Mouse (Mus musculus) neural tube, embryonic 14.5 days (tissue): ENCODE results near the gene Dusp19. TPM values are rescaled to one million over a fixed set of nuclear protein-coding genes. Genes with fewer than 3 reads are reported as not detected.
A peak's percentile ranks its signal among the peaks of the same experiment; 100 is the strongest.

Source experiments
- ATAC-seq: fragments of 200-750 bp; cut with Nextera tagmentation; 2 replicates; pipeline ENCODE4 v1.8.0; 2017; ENCODE audit warnings: low read depth, mild to moderate bottlenecking, moderate TSS enrichment, moderate library complexity
- H3K27ac ChIP-seq: fragments of 300-500 bp; sonication (generic); 2 replicates; pipeline ENCODE4 v1.5.1; 2014; ENCODE audit warnings: low read depth, mild to moderate bottlenecking, control low read depth, low read length, moderate library complexity, mixed read lengths
- H3K27me3 ChIP-seq: fragments of 300-500 bp; sonication (generic); 2 replicates; pipeline ENCODE4 v1.6.1; 2014; ENCODE audit warnings: low read length; ENCODE audit not compliant: control insufficient read depth, insufficient read depth
- H3K36me3 ChIP-seq: fragments of 300-500 bp; sonication (generic); 2 replicates; pipeline ENCODE4 v1.6.1; 2014; ENCODE audit warnings: low read length, mixed read lengths; ENCODE audit not compliant: control insufficient read depth, insufficient read depth
- H3K4me1 ChIP-seq: fragments of 300-500 bp; sonication (generic); 2 replicates; pipeline ENCODE4 v1.6.1; 2014; ENCODE audit warnings: low read length; ENCODE audit not compliant: control insufficient read depth, insufficient read depth
- H3K4me2 ChIP-seq: fragments of 300-500 bp; sonication (generic); 2 replicates; pipeline ENCODE4 v1.6.1; 2014; ENCODE audit warnings: mild to moderate bottlenecking, low read depth, low read length, control low read depth
- H3K4me3 ChIP-seq: fragments of 300-500 bp; sonication (generic); 2 replicates; pipeline ENCODE4 v1.5.1; 2014; ENCODE audit warnings: low read depth, low read length, control low read depth, mixed read lengths
- H3K9ac ChIP-seq: fragments of 300-500 bp; sonication (generic); replicated peaks from 2 replicates; pipeline ENCODE4 v1.6.1; 2014; ENCODE audit warnings: low read depth, mild to moderate bottlenecking, control low read depth, low read length, mixed read lengths
- H3K9me3 ChIP-seq: fragments of 300-500 bp; sonication (generic); 2 replicates; pipeline ENCODE4 v1.6.1; 2016; ENCODE audit warnings: low read length; ENCODE audit not compliant: control insufficient read depth
- WGBS: fragments of 180-500 bp; shearing (Covaris S2); extraction: QIAGEN DNeasy Blood & Tissue Kit; methylation state at CpG from one replicate; pipeline ENCODE4 v1.1.7; 2014; 5-methylcytosine and 5-hydroxymethylcytosine counted together
- polyA plus RNA-seq: library from polyadenylated mRNA; unstranded; fragments of >200 nt; fragmentation: Nextera tagmentation; extraction: Ambion mirVana; gene quantifications from 2 replicates; pipeline ENCODE4 v1.2.1, GENCODE M21; 2014

The Dusp19 gene
- 20.6 and 22.4 TPM in 2 replicates for polyA plus RNA-seq

DNA sequence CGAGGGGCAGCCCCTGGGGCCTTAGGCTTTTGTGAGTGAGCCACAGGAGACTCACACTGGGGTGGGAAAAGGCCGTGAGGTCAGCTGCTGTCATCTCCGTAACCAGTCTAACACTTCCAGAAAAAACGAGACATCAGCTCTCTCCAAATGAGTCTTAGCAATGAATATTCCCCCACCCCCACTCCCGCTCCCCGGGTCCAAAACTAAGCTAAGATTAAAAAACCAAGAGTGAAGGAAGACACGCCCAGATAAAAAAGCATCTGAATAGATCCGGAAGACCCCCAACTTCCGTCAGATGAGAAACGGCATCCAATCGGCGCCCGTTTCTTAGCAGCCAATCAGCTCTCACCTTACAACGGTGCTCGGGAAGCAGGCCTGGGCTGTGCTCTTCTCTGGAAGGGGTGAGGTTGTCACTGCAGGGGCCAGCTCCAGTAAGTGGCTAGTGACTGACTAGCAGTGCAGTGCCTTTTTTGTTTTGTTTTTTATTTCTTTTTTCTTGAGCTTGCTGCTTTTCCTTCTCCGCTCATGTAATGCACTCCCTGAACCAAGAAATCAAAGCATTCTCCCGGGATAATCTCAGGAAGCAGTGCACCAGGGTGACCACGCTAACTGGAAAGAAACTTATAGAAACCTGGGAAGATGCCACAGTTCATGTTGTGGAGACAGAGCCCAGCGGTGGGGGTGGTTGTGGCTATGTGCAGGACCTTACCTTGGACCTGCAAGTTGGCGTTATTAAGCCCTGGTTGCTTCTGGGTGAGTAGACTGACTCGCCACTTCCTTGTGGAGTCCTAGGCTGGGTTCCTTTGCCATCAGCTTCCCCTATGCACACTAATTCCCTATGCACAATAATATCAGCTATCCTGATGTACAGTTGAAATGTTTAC lies at the start of gene Dusp19, which contains the start of gene Nup35:
Gene Dusp19 (plus strand): TSS at position 192 of the 884 bp plus-strand sequence.
Gene Nup35 (plus strand): TSS at position 383 of the 884 bp plus-strand sequence.
- H3K36me3 ChIP-seq = no peaks in the 10 kb centered on the region
- ATAC-seq = peak; percentile 99
- H3K27ac ChIP-seq = peak within 1 kb of the TSS; percentile 73; the same call in 1 of the 2 replicates
- no peaks in the 10 kb centered on the region for H3K27me3 ChIP-seq
- H3K4me2 ChIP-seq = peak within 1 kb of the TSS; percentile 52
- peak within 1 kb of the TSS; percentile 42 for H3K4me3 ChIP-seq
- H3K4me1 ChIP-seq = peaks cover 7% of the 10 kb centered on the region
- H3K9ac ChIP-seq = peak within 1 kb of the TSS; percentile 47
- no peaks in the 10 kb centered on the region for H3K9me3 ChIP-seq
- 3% methylated on average over 21 of the region's 21 CpGs for WGBS

DNA sequence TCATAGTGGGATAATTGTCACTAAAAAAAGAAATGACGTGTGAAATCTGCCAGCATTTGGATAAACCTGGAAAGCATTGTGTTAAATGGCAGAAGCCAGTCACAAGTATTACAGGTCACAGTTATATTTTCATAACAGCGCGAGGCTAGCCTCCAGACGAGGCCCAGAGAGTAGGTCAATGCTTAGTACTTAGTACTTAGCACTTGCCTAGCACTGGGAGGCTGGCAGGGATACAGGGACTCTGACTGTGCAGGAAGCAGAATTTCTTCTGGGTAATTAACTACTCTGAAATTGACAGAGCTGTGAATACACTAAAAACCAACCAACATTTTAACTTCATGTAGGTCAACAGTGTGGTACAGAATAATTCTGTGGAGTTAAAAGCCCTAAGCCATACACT lies 49.4 kb upstream of the Dusp19 start:
- Histone ChIP-seq H3K27ac (no peak overlapping the region), H3K27me3 (no peaks in the 10 kb centered on the region), H3K9me3 (no peaks in the 10 kb centered on the region), H3K4me1 (no peaks in the 10 kb centered on the region), H3K4me3 (no peak overlapping the region), H3K36me3 (no peaks in the 10 kb centered on the region), H3K9ac (no peak overlapping the region), H3K4me2 (no peak overlapping the region)
- no peak for ATAC-seq
- 86% methylated on average over 4 of the region's 4 CpGs for WGBS

DNA sequence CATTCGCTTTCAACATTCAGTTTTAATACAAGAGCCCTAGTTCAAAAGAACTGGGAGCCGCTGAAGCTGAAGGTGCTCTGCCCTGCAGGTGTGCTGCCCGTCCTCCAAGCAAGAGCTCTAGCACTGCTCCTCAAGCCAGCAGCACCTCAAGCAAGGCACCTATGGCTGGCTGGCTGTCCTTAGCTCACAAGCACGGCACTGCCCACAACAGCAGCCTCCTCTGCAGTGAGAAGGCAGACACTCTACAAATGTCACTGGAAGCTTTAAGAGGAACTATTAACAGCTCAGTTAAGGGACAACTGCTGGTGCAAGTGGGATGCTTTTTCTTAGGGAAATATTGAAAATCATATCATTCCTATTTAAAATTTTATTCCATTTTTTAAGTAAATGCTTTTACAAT lies 46.2 kb upstream of the Dusp19 start:
- Histone ChIP-seq H3K4me3 (no peak overlapping the region), H3K4me2 (no peak overlapping the region), H3K4me1 (no peaks in the 10 kb centered on the region), H3K36me3 (no peaks in the 10 kb centered on the region), H3K9me3 (no peaks in the 10 kb centered on the region), H3K27me3 (no peaks in the 10 kb centered on the region), H3K27ac (no peak overlapping the region), H3K9ac (no peak overlapping the region)
- 75% methylated on average over 4 of the region's 4 CpGs for WGBS
- ATAC-seq = no peak

DNA sequence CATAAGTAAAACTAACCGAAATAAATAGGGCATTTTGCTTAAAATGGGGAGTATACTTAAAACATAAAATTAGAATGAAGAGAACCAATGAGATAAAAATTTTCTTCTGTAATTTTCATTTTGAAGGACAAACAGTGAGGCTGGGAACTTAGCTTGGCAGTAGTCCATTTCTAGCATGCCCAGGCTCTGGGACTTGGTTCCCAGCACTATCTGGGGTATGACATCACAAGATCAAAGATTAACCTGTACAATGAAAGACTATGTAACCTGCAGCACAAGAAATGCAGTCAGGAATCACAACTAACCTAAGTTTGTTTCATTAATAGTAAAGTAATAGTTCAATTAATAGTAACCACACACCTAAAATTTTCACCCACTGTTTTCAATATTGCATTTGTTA lies 39.6 kb upstream of the Dusp19 start:
- Histone ChIP-seq H3K4me3 (no peak overlapping the region), H3K27me3 (no peaks in the 10 kb centered on the region), H3K4me1 (peaks cover 12% of the 10 kb centered on the region), H3K9ac (no peak overlapping the region), H3K4me2 (no peak overlapping the region), H3K36me3 (no peaks in the 10 kb centered on the region), H3K27ac (no peak overlapping the region), H3K9me3 (no peaks in the 10 kb centered on the region)
- WGBS = 96% methylated on average over 1 of the region's 1 CpGs
- no peak for ATAC-seq

DNA sequence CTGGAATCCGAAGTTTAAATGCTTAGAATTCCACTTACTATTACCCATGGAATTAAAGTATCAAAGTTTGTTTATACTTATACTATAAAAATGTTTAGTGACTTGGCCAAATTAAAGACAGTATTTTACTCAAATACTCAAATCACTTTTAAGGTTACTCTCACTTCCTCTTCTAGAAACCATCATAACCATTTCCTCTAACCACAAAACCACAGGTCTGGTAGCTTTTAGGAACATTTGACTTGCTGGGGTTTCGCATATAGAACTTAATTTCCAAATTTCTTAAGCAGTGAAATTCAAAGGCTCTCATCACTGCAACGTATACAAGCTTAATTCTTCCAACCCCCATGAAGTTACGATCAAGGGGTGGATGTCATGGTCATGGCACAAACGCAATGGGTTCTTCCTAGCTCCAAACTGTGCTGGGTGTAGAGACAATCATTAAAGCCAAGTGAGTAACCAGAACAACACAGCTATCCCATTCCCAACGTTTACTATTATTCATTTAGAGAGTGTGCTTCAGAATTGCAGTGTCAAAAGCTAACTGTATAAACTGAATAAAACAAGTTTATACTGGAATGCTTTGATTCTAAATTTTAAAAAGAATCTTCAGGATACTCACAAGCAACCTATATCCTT lies 37.5 kb upstream of the Dusp19 start:
- Histone ChIP-seq H3K9me3 (no peaks in the 10 kb centered on the region), H3K27ac (no peak overlapping the region), H3K36me3 (no peaks in the 10 kb centered on the region), H3K4me1 (peaks cover 12% of the 10 kb centered on the region), H3K4me2 (peak overlapping the region; percentile 59), H3K4me3 (peak overlapping the region; percentile 91; the same call in 1 of the 2 replicates), H3K9ac (0 out of 2 replicates have a peak overlapping the region, but pooled peaks have one; percentile 21), H3K27me3 (no peaks in the 10 kb centered on the region)
- WGBS = 43% methylated on average over 6 of the region's 6 CpGs
- ATAC-seq = no peak

DNA sequence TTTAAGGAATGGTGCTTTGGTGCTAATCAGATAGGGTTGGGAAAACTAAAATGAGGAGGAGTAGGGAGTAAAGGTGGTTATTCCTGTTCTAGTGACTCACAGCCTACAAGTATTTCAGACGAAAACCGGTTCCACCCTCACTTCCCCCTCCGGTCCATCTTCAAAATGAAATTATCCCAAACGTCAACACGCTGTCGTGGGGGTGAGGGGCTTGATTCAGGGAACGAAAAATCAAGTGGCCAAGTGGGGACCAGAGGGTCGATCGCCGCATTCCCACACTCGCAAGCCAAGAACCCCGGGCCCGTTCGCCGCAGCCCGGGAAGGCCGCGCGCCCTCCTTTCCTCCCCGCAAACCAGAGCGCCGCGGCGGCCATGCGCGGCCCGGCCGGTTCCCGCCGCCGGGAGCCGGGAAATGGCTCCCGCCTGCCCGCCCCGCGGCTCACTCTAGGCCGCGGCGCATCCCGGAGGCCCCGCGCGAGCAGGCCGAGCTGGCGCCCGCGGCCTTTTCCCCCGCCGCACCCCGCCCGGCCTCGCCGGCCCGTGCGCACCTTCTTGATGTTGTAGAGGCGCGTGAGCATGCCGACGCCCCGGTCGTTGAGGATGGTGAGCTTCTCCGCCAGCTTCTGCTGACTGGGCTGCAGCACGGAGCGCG lies 36.4 kb upstream of the Dusp19 start:
- Histone ChIP-seq H3K4me3 (peak overlapping the region; percentile 91), H3K27ac (peak overlapping the region; percentile 98), H3K4me1 (peaks cover 12% of the 10 kb centered on the region), H3K9ac (peak overlapping the region; percentile 99), H3K27me3 (no peaks in the 10 kb centered on the region), H3K36me3 (no peaks in the 10 kb centered on the region), H3K4me2 (peak overlapping the region; percentile 59), H3K9me3 (no peaks in the 10 kb centered on the region)
- under 1% methylated on average over 44 of the region's 65 CpGs for WGBS
- peak; percentile 76 for ATAC-seq

DNA sequence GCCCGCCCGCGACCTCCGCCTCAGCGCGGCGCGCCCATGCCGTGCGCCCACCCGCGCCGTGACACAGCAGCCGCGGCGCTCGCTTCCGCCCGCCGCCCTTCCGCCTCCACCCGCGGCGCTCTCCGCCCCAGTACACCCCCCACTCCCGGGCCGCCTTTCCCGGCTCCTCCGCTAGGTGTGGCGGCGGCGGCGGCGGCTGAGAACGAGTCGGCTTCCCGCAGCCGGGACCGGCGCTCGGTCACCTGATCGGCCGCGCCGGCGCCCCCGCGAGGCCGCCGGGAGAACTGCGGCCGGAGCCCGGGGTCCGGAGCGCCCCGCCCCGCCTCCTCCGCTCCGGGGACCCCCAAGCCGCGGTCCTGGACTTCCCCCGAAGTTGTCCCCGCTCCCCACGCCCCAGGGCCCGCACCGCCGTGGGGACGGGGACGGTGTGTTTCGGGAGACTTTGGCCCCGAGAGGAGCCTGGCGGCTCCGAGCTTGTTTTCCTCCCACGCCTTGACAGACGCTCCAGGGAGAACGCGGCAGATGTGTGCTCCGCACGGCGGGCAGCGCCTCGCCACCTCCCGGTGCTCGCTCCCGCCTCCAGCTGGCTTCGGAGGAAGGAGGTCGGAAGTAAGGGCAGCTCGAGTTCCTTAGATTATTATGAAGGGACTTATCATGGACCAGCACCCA lies 35.7 kb upstream of the Dusp19 start, which contains the start of gene Nckap1:
Gene Nckap1 (minus strand): TSS at position 338 of the 669 bp plus-strand sequence.
- Histone ChIP-seq H3K36me3 (no peaks in the 10 kb centered on the region), H3K4me3 (peak within 1 kb of the TSS; percentile 91), H3K9ac (peak within 1 kb of the TSS; percentile 99), H3K4me1 (peaks cover 12% of the 10 kb centered on the region), H3K27ac (peak within 1 kb of the TSS; percentile 98), H3K9me3 (no peaks in the 10 kb centered on the region), H3K4me2 (peak within 1 kb of the TSS; percentile 59), H3K27me3 (no peaks in the 10 kb centered on the region)
- WGBS = under 1% methylated on average over 71 of the region's 88 CpGs
- ATAC-seq = peak; percentile 95

DNA sequence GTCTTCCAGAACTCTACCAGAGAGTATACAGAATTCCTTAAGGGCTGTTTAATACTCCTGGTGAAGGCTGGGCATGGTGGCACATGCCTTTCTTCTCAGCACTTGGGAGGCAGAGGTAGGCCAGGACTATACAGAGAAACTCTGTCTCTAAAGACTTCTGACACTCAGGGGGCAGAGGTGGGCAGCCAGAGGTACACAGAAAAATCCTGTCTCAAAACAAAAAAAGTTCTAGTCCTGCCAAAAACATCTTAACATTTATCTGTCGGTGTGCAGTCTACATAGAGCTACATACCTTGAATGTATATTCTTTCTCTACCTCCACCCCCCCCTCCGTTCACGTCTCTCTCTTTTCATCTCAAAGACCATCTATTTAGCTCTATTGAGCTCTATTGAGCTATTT lies 34.5 kb upstream of the Dusp19 start:
- no peak overlapping the region for H3K9ac ChIP-seq
- peaks cover 12% of the 10 kb centered on the region for H3K4me1 ChIP-seq
- H3K27me3 ChIP-seq = no peaks in the 10 kb centered on the region
- ATAC-seq = no peak
- no peak overlapping the region for H3K4me2 ChIP-seq
- no peaks in the 10 kb centered on the region for H3K9me3 ChIP-seq
- WGBS = 78% methylated on average over 3 of the region's 3 CpGs
- no peaks in the 10 kb centered on the region for H3K36me3 ChIP-seq
- H3K27ac ChIP-seq = no peak overlapping the region
- no peak overlapping the region for H3K4me3 ChIP-seq
